In the genomic region with DNA sequence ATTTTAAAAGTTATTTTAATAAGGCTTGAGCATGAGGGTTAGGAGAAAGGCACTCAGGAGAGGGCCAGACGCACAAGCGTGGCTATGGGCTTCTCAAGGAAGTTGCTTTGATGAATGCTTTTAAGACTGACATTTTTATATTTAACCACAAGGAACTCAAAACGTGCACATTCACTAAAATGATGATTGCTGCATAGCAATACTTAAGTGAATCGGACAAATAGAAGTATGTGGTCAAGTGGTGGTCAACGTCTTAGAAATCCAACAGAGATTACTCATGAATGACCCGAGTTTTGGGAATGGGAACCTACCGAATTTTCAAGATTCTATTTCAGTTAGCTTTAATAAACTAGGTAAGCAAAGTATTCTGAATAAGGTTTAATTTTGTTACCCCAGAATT, we compare ENCODE assay signal across 8 mouse cellular contexts. TPM values are rescaled to one million over a fixed set of nuclear protein-coding genes. Genes with fewer than 3 reads are reported as not detected.
DNase-seq lines count a peak whose midpoint lies in the region; ATAC-seq and TF ChIP-seq lines count a peak whose summit lies in the region.

No protein-coding gene starts in this region.

- H3K9ac ChIP-seq in heart, embryonic 12.5 days = no peak overlapping the region
- peak overlapping the region; percentile 38; the same call in 1 of the 2 replicates for H3K9ac ChIP-seq in ES-E14 (ENCODE audit: insufficient read depth, low read depth, low read length, poor library complexity, severe bottlenecking)
- no peak overlapping the region for H3K9ac ChIP-seq in forebrain, embryonic 16.5 days (replicated peaks; ENCODE audit: low read depth, low read length)
- H3K9ac ChIP-seq in liver, postnatal 0 days (replicated peaks) = no peak overlapping the region

- peak overlapping the region; percentile 38 for H3K4me3 ChIP-seq in heart, embryonic 12.5 days
- H3K4me3 ChIP-seq in ES-E14 (ENCODE audit: insufficient read depth in 1 of 2, low read depth in 1 of 2, low read length in 2 of 2, poor library complexity in 1 of 2, severe bottlenecking in 1 of 2) = peak overlapping the region; percentile 45 to 85
- H3K4me3 ChIP-seq in forebrain, embryonic 16.5 days (replicated peaks; ENCODE audit: low read length) = peak overlapping the region; percentile 33
- H3K4me3 ChIP-seq in liver, postnatal 0 days (ENCODE audit: low read depth, low read length) = peak overlapping the region; percentile 77

- no peak for DNase-seq in heart, postnatal 36 days
- DNase-seq in ES-E14 (ENCODE audit: low read depth, low spot score) = no peak
- no peak for DNase-seq in liver, postnatal 0 days
- DNase-seq in spleen, postnatal 10 days (ENCODE audit: low spot score in 2 of 2) = no peak
- DNase-seq in frontal cortex, postnatal 36 days (ENCODE audit: low spot score in 2 of 2) = no peak
- DNase-seq in cerebellum, adult 8-10 months = no peak

- in situ Hi-C loops in ES-E14 (cut with MboI; ENCODE audit: low sequenced_read_pairs in 2 of 2, unreplicated experiment in 2 of 2) = no loop called here

- no peak for TF ChIP-seq EP300 in liver, postnatal 0 days (IDR thresholded peaks at IDR 0.05; ENCODE audit: low read depth)

- intact Hi-C loops in heart, postnatal 36 days (cut with DNase I) = loop anchor here (1.0 to 5.0 kb wide), 6 partner anchors 23 to 167 kb away; partner anchors contain the start of genes Zkscan3, Zscan12 and Zscan26

- H3K36me3 ChIP-seq in heart, embryonic 12.5 days = peaks cover 14% of the 10 kb centered on the region
- H3K36me3 ChIP-seq in ES-E14 (ENCODE audit: control insufficient read depth, insufficient read depth, low read length, poor library complexity, severe bottlenecking) = 0 out of 2 replicates have a peak, but pooled peaks cover 5% of the 10 kb centered on the region
- peaks cover 9% of the 10 kb centered on the region for H3K36me3 ChIP-seq in forebrain, embryonic 16.5 days (ENCODE audit: control insufficient read depth, insufficient read depth)
- peaks cover 14% of the 10 kb centered on the region for H3K36me3 ChIP-seq in liver, postnatal 0 days (replicated peaks; ENCODE audit: insufficient read depth, low read length)

- no peak for ATAC-seq in heart, embryonic 12.5 days (ENCODE audit: insufficient number of reproducible peaks, low FRiP score)
- ATAC-seq in forebrain, embryonic 16.5 days = no peak
- no peak for ATAC-seq in liver, postnatal 0 days

- H3K9me3 ChIP-seq in heart, embryonic 12.5 days (replicated peaks) = no peaks in the 10 kb centered on the region
- no peaks in the 10 kb centered on the region for H3K9me3 ChIP-seq in ES-E14 (ENCODE audit: control insufficient read depth, insufficient read depth, low read depth, low read length)
- no peaks in the 10 kb centered on the region for H3K9me3 ChIP-seq in forebrain, embryonic 16.5 days (ENCODE audit: control insufficient read depth, low read length)
- no peaks in the 10 kb centered on the region for H3K9me3 ChIP-seq in liver, postnatal 0 days (ENCODE audit: low read length)

- no peak overlapping the region for H3K27ac ChIP-seq in heart, embryonic 12.5 days (ENCODE audit: poor library complexity, severe bottlenecking)
- H3K27ac ChIP-seq in ES-E14 (ENCODE audit: insufficient read depth, low read depth, low read length, poor library complexity, severe bottlenecking) = no peak overlapping the region
- H3K27ac ChIP-seq in forebrain, embryonic 16.5 days (ENCODE audit: low read length) = no peak overlapping the region
- H3K27ac ChIP-seq in liver, postnatal 0 days (ENCODE audit: low read depth) = no peak overlapping the region

- H3K4me1 ChIP-seq in heart, embryonic 12.5 days (replicated peaks) = peaks cover 4% of the 10 kb centered on the region; the same call in 1 of the 2 replicates
- H3K4me1 ChIP-seq in ES-E14 (ENCODE audit: control insufficient read depth in 2 of 2, insufficient read depth in 2 of 2, low read length in 2 of 2, poor library complexity in 1 of 2) = 0 out of 4 replicates have a peak, but pooled peaks cover 0 to 2% of the 10 kb centered on the region in 2 experiments
- peaks cover 4% of the 10 kb centered on the region; the same call in 1 of the 2 replicates for H3K4me1 ChIP-seq in forebrain, embryonic 16.5 days (replicated peaks; ENCODE audit: control insufficient read depth, insufficient read depth, low read length)
- peaks cover 9% of the 10 kb centered on the region; the same call in 1 of the 2 replicates for H3K4me1 ChIP-seq in liver, postnatal 0 days (ENCODE audit: insufficient read depth)

- no peaks in the 10 kb centered on the region for H3K27me3 ChIP-seq in heart, embryonic 12.5 days (replicated peaks)
- no peaks in the 10 kb centered on the region for H3K27me3 ChIP-seq in forebrain, embryonic 16.5 days (replicated peaks; ENCODE audit: control insufficient read depth, insufficient read depth, low read length)
- H3K27me3 ChIP-seq in liver, postnatal 0 days (ENCODE audit: insufficient read depth, low read length) = no peaks in the 10 kb centered on the region

- H3K4me2 ChIP-seq in heart, embryonic 12.5 days = peak overlapping the region; percentile 57
- H3K4me2 ChIP-seq in forebrain, embryonic 16.5 days (ENCODE audit: low read length) = peak overlapping the region; percentile 60
- peak overlapping the region; percentile 74 for H3K4me2 ChIP-seq in liver, postnatal 0 days (ENCODE audit: low read depth, low read length)

- 47% methylated on average over 7 of the region's 7 CpGs for WGBS in heart, embryonic 12.5 days
- 51% methylated on average over 7 of the region's 7 CpGs for WGBS in forebrain, embryonic 16.5 days
- WGBS in liver, postnatal 0 days (ENCODE audit: insufficient replicate concordance) = 41% methylated on average over 7 of the region's 7 CpGs

- TF ChIP-seq CTCF in liver, postnatal 0 days (IDR thresholded peaks at IDR 0.05; ENCODE audit: low read depth) = no peak

TF ChIP-seq in ES-E14, 5 proteins besides CTCF, POLR2A, EP300 and RAD21:
- TF ChIP-seq ZNF384 (IDR thresholded peaks at IDR 0.05; ENCODE audit: low read depth, low read length) (no peak), HCFC1 (IDR thresholded peaks at IDR 0.05; ENCODE audit: borderline replicate concordance, insufficient read depth, low read length) (no peak)

RNA-seq across cellular contexts. Expression of gene Zkscan8, which starts 0.8 kb away (rescaled TPM):
- polyA plus RNA-seq in heart, embryonic 12.5 days (2016; fragmentation: Nextera tagmentation; extraction: Ambion mirVana) = 6.6 and 6.8 TPM in 2 replicates
- 10 to 100 TPM in 1 of 2 experiments, 1 to 10 TPM in 1; 9.0 to 14.6 TPM for total RNA-seq in heart, postnatal 36 days (2021)
- total RNA-seq in ES-E14 (2012; rRNA removed) = 9.2 and 16.1 TPM in 2 replicates
- polyA plus RNA-seq in forebrain, embryonic 16.5 days (2015; fragmentation: Nextera tagmentation; extraction: Ambion mirVana) = 6.9 and 8.0 TPM in 2 replicates
- polyA plus RNA-seq in liver, postnatal 0 days (2015; fragmentation: Nextera tagmentation; extraction: Ambion mirVana) = 1.2 and 1.6 TPM in 2 replicates

RNA-seq across cellular contexts. Expression of gene Olfr1366, which starts 12.5 kb away (rescaled TPM):
- 0.06 and 0.10 TPM in 2 replicates for polyA plus RNA-seq in heart, embryonic 12.5 days (2016; fragmentation: Nextera tagmentation; extraction: Ambion mirVana)
- total RNA-seq in heart, postnatal 36 days (2021) = not detected
- not detected in 2 replicates for total RNA-seq in ES-E14 (2012; rRNA removed)
- polyA plus RNA-seq in forebrain, embryonic 16.5 days (2015; fragmentation: Nextera tagmentation; extraction: Ambion mirVana) = 0.15 and 0.29 TPM in 2 replicates
- not detected in 2 replicates for polyA plus RNA-seq in liver, postnatal 0 days (2015; fragmentation: Nextera tagmentation; extraction: Ambion mirVana)

RNA-seq across cellular contexts. Expression of gene Gm11273, which starts 28.9 kb away (rescaled TPM):
- 6.4 and 10.3 TPM in 2 replicates for polyA plus RNA-seq in heart, embryonic 12.5 days (2016; fragmentation: Nextera tagmentation; extraction: Ambion mirVana)
- 100 to 1,000 TPM; 247 to 265 TPM for total RNA-seq in heart, postnatal 36 days (2021)
- total RNA-seq in ES-E14 (2012; rRNA removed) = 23.4 and 35.7 TPM in 2 replicates
- polyA plus RNA-seq in forebrain, embryonic 16.5 days (2015; fragmentation: Nextera tagmentation; extraction: Ambion mirVana) = 7.4 and 8.0 TPM in 2 replicates
- 6.4 and 8.9 TPM in 2 replicates for polyA plus RNA-seq in liver, postnatal 0 days (2015; fragmentation: Nextera tagmentation; extraction: Ambion mirVana)

RNA-seq across cellular contexts. Expression of gene Olfr1535, which starts 29.6 kb away (rescaled TPM):
- 0.04 and 0.05 TPM in 2 replicates for polyA plus RNA-seq in heart, embryonic 12.5 days (2016; fragmentation: Nextera tagmentation; extraction: Ambion mirVana)
- total RNA-seq in heart, postnatal 36 days (2021) = not detected
- total RNA-seq in ES-E14 (2012; rRNA removed) = not detected in 2 replicates
- 0.07 TPM in 1 of 2 replicates, not detected in the other for polyA plus RNA-seq in forebrain, embryonic 16.5 days (2015; fragmentation: Nextera tagmentation; extraction: Ambion mirVana)
- 0.02 TPM in 1 of 2 replicates, not detected in the other for polyA plus RNA-seq in liver, postnatal 0 days (2015; fragmentation: Nextera tagmentation; extraction: Ambion mirVana)

RNA-seq across cellular contexts. Expression of gene AK157302, which starts 35.1 kb away (rescaled TPM):
- 0.24 and 0.33 TPM in 2 replicates for polyA plus RNA-seq in heart, embryonic 12.5 days (2016; fragmentation: Nextera tagmentation; extraction: Ambion mirVana)
- 10 to 100 TPM; 26.5 to 28.1 TPM for total RNA-seq in heart, postnatal 36 days (2021)
- total RNA-seq in ES-E14 (2012; rRNA removed) = 0.11 and 0.31 TPM in 2 replicates
- polyA plus RNA-seq in forebrain, embryonic 16.5 days (2015; fragmentation: Nextera tagmentation; extraction: Ambion mirVana) = 0.35 and 0.48 TPM in 2 replicates
- polyA plus RNA-seq in liver, postnatal 0 days (2015; fragmentation: Nextera tagmentation; extraction: Ambion mirVana) = 0.52 and 0.70 TPM in 2 replicates
